Mouse (Mus musculus) myocyte (in vitro differentiated cells): ENCODE results near the gene Spata16.
"Not testable (repeated sequence)": the region's sequence is repeated elsewhere in the genome, so short reads cannot be mapped to it uniquely, and the experiment has no call there.

ENCODE experiments used
- CEBPB ChIP-seq: IDR thresholded peaks from 2 replicates; pipeline ENCODE4 v1.6.1; 2011; ENCODE audit warnings: mild to moderate bottlenecking, moderate library complexity; ENCODE audit not compliant: poor library complexity, insufficient read depth, severe bottlenecking
- E2F4 ChIP-seq: IDR thresholded peaks from one replicate; pipeline ENCODE4 v1.6.1; 2011; ENCODE audit warnings: mild to moderate bottlenecking, control low read depth, moderate library complexity; ENCODE audit not compliant: insufficient read depth
- MAX ChIP-seq: IDR thresholded peaks from one replicate; pipeline ENCODE4 v1.6.1; 2011; ENCODE audit warnings: low read depth, mild to moderate bottlenecking, control low read depth
- MYOG ChIP-seq, 3 experiments: IDR thresholded peaks; one replicate each; pipeline ENCODE4 v1.6.1; 2011; ENCODE audit warnings: control low read depth in 2 of 3, low read depth in 2 of 3, mild to moderate bottlenecking in 2 of 3; ENCODE audit not compliant: insufficient read length in 2 of 3, control insufficient read depth in 1 of 3, insufficient read depth in 1 of 3
- POLR2A ChIP-seq: IDR thresholded peaks from one replicate; pipeline ENCODE4 v1.6.1; 2011; ENCODE audit warnings: low read depth, mild to moderate bottlenecking, control low read depth, moderate library complexity; ENCODE audit not compliant: insufficient read length
- SRF ChIP-seq: IDR thresholded peaks from one replicate; pipeline ENCODE4 v1.6.1; 2011; ENCODE audit warnings: low read depth; ENCODE audit not compliant: control insufficient read depth, insufficient read length
- USF1 ChIP-seq: IDR thresholded peaks from one replicate; pipeline ENCODE4 v1.6.1; 2011; ENCODE audit warnings: low read depth, mild to moderate bottlenecking, control low read depth, moderate library complexity

DNA sequence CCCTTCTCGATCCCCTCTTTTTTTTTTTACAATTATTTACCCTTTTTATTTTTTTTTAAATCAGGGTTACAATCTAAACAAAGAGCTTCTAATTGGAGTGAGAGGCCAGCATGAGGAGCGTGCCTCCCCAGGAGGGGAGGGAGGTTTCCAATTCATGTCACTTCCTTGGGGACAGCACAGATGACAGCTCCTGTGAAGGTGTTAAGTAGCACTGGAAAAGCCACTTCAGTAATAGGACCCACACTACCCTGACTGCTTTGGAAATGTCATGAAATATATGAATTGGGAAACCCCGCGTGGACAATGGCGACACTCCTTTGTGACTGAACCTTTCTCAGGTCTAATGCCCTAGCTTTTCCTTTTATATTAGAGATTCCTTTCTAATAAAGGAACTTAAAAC lies 72.1 kb downstream of the Spata16 start:
- not testable (repeated sequence) for TF ChIP-seq POLR2A; CEBPB; MYOG (IDR thresholded peaks at IDR 0.05; ENCODE audit: control insufficient read depth in 1 of 3, insufficient read depth in 1 of 3, insufficient read length in 2 of 3, low read depth in 2 of 3); USF1; MAX; E2F4; SRF
